Mouse (Mus musculus) heart, embryonic 12.5 days (tissue): ENCODE measurements at regions not wholly inside any gene's neighbourhood (a gene's known extent, or its start where the extent isn't known, plus 50 kb on each side); places are given as distances from the start of the nearest gene placed in this dataset.

Experiments used
- ATAC-seq: fragments of 200-750 bp; cut with Nextera tagmentation; 2 replicates; pipeline ENCODE4 v1.8.0; 2017; ENCODE audit warnings: moderate TSS enrichment, moderate library complexity; ENCODE audit not compliant: insufficient number of reproducible peaks, low FRiP score
- H3K27ac ChIP-seq: fragments of 300-500 bp; sonication (generic); 2 replicates; pipeline ENCODE4 v1.5.1; 2016; ENCODE audit warnings: mild to moderate bottlenecking, moderate library complexity; ENCODE audit not compliant: poor library complexity, severe bottlenecking
- H3K27me3 ChIP-seq: fragments of 300-500 bp; sonication (generic); replicated peaks from 2 replicates; pipeline ENCODE4 v1.6.1; 2016; ENCODE audit warnings: mild to moderate bottlenecking, moderate library complexity
- H3K36me3 ChIP-seq: fragments of 300-500 bp; sonication (generic); 2 replicates; pipeline ENCODE4 v1.6.1; 2016; ENCODE audit warnings: mild to moderate bottlenecking, moderate library complexity
- H3K4me1 ChIP-seq: fragments of 300-500 bp; sonication (generic); replicated peaks from 2 replicates; pipeline ENCODE4 v1.6.1; 2016; ENCODE audit warnings: mild to moderate bottlenecking
- H3K4me2 ChIP-seq: fragments of 300-500 bp; sonication (generic); 2 replicates; pipeline ENCODE4 v1.6.1; 2016; ENCODE audit warnings: mild to moderate bottlenecking, moderate library complexity
- H3K4me3 ChIP-seq: fragments of 300-500 bp; sonication (generic); 2 replicates; pipeline ENCODE4 v1.5.1; 2016; ENCODE audit warnings: mild to moderate bottlenecking
- H3K9ac ChIP-seq: fragments of 300-500 bp; sonication (generic); 2 replicates; pipeline ENCODE4 v1.6.1; 2016; ENCODE audit warnings: mild to moderate bottlenecking, moderate library complexity
- H3K9me3 ChIP-seq: fragments of 300-500 bp; sonication (generic); replicated peaks from 2 replicates; pipeline ENCODE4 v1.6.1; 2016; ENCODE audit warnings: mild to moderate bottlenecking, moderate library complexity
- WGBS: fragments of 180-500 bp; shearing (Covaris S2); methylation state at CpG from one replicate; pipeline ENCODE4 v1.1.7; 2016; 5-methylcytosine and 5-hydroxymethylcytosine counted together

- 45% methylated on average over 3 of the region's 3 CpGs for whole genome bisulfite sequencing
- Histone ChIP-seq H3K27me3 (no peaks in the 10 kb centered on the region), H3K4me1 (no peaks in the 10 kb centered on the region), H3K4me3 (no peak overlapping the region), H3K4me2 (no peak overlapping the region), H3K9ac (no peak overlapping the region), H3K9me3 (no peaks in the 10 kb centered on the region), H3K36me3 (no peaks in the 10 kb centered on the region), H3K27ac (no peak overlapping the region)
- ATAC-seq = no peak
Measured at GRCm38 (mm10) chr6:140148138-140148537, 106.9 kb upstream of the Plcz1 start.

GRCm38 (mm10) chr6:140147711-140148110 is 106.5 kb upstream of the Plcz1 start:
- ATAC-seq = no peak
- no peaks in the 10 kb centered on the region for H3K27me3 ChIP-seq
- H3K4me3 ChIP-seq = no peak overlapping the region
- WGBS = 69% methylated on average over 6 of the region's 6 CpGs
- H3K4me2 ChIP-seq = no peak overlapping the region
- no peaks in the 10 kb centered on the region for H3K9me3 ChIP-seq
- H3K36me3 ChIP-seq = no peaks in the 10 kb centered on the region
- no peak overlapping the region for H3K9ac ChIP-seq
- H3K4me1 ChIP-seq = no peaks in the 10 kb centered on the region
- no peak overlapping the region for H3K27ac ChIP-seq

- ATAC-seq = no peak
- Histone ChIP-seq H3K4me1 (no peaks in the 10 kb centered on the region), H3K4me3 (no peak overlapping the region), H3K27me3 (no peaks in the 10 kb centered on the region), H3K27ac (no peak overlapping the region), H3K9ac (no peak overlapping the region), H3K4me2 (no peak overlapping the region), H3K9me3 (no peaks in the 10 kb centered on the region), H3K36me3 (no peaks in the 10 kb centered on the region)
- WGBS = 77% methylated on average over 8 of the region's 8 CpGs
Measured at GRCm38 (mm10) chr6:140133734-140134133, 92.5 kb upstream of the Plcz1 start.

- WGBS = 78% methylated on average over 7 of the region's 7 CpGs
- H3K4me3 ChIP-seq = no peak overlapping the region
- no peaks in the 10 kb centered on the region for H3K4me1 ChIP-seq
- H3K4me2 ChIP-seq = no peak overlapping the region
- no peak overlapping the region for H3K9ac ChIP-seq
- H3K27me3 ChIP-seq = no peaks in the 10 kb centered on the region
- ATAC-seq = no peak
- H3K27ac ChIP-seq = no peak overlapping the region
- H3K9me3 ChIP-seq = peaks cover 14% of the 10 kb centered on the region; the same call in 1 of the 2 replicates
- H3K36me3 ChIP-seq = no peaks in the 10 kb centered on the region
Measured at GRCm38 (mm10) chr6:140126645-140127044, 85.4 kb upstream of the Plcz1 start.

- H3K9me3 ChIP-seq = no peaks in the 10 kb centered on the region
- H3K4me3 ChIP-seq = no peak overlapping the region
- no peak overlapping the region for H3K4me2 ChIP-seq
- H3K27me3 ChIP-seq = no peaks in the 10 kb centered on the region
- H3K27ac ChIP-seq = no peak overlapping the region
- WGBS = 76% methylated on average over 2 of the region's 2 CpGs
- no peaks in the 10 kb centered on the region for H3K36me3 ChIP-seq
- ATAC-seq = no peak
- no peaks in the 10 kb centered on the region for H3K4me1 ChIP-seq
- H3K9ac ChIP-seq = no peak overlapping the region
Measured at GRCm38 (mm10) chr6:140114024-140114423, 72.8 kb upstream of the Plcz1 start.

GRCm38 (mm10) chr6:140112054-140112453 is 70.8 kb upstream of the Plcz1 start:
- Histone ChIP-seq H3K4me2 (no peak overlapping the region), H3K27me3 (no peaks in the 10 kb centered on the region), H3K4me1 (no peaks in the 10 kb centered on the region), H3K9me3 (no peaks in the 10 kb centered on the region), H3K9ac (no peak overlapping the region), H3K4me3 (no peak overlapping the region), H3K36me3 (no peaks in the 10 kb centered on the region), H3K27ac (no peak overlapping the region)
- WGBS = 88% methylated on average over 10 of the region's 10 CpGs
- ATAC-seq = no peak

GRCm38 (mm10) chr6:140108083-140108482 is 66.8 kb upstream of the Plcz1 start:
- Histone ChIP-seq H3K36me3 (no peaks in the 10 kb centered on the region), H3K4me2 (no peak overlapping the region), H3K4me1 (no peaks in the 10 kb centered on the region), H3K27me3 (no peaks in the 10 kb centered on the region), H3K4me3 (no peak overlapping the region), H3K9ac (no peak overlapping the region), H3K9me3 (no peaks in the 10 kb centered on the region), H3K27ac (no peak overlapping the region)
- no peak for ATAC-seq
- 70% methylated on average over 8 of the region's 8 CpGs for WGBS

GRCm38 (mm10) chr6:140107628-140108027 is 66.4 kb upstream of the Plcz1 start:
- Histone ChIP-seq H3K9me3 (no peaks in the 10 kb centered on the region), H3K27me3 (no peaks in the 10 kb centered on the region), H3K4me2 (no peak overlapping the region), H3K36me3 (no peaks in the 10 kb centered on the region), H3K4me3 (no peak overlapping the region), H3K27ac (no peak overlapping the region), H3K4me1 (no peaks in the 10 kb centered on the region), H3K9ac (no peak overlapping the region)
- no peak for ATAC-seq
- 72% methylated on average over 16 of the region's 16 CpGs for WGBS

GRCm38 (mm10) chr6:140106141-140106540 is 64.9 kb upstream of the Plcz1 start:
- no peaks in the 10 kb centered on the region for H3K27me3 ChIP-seq
- H3K4me3 ChIP-seq = no peak overlapping the region
- no peak overlapping the region for H3K27ac ChIP-seq
- H3K9ac ChIP-seq = no peak overlapping the region
- H3K4me2 ChIP-seq = no peak overlapping the region
- ATAC-seq = no peak
- WGBS = 82% methylated on average over 5 of the region's 5 CpGs
- no peaks in the 10 kb centered on the region for H3K4me1 ChIP-seq
- no peaks in the 10 kb centered on the region for H3K9me3 ChIP-seq
- no peaks in the 10 kb centered on the region for H3K36me3 ChIP-seq

- no peaks in the 10 kb centered on the region for H3K27me3 ChIP-seq
- H3K27ac ChIP-seq = no peak overlapping the region
- H3K4me3 ChIP-seq = no peak overlapping the region
- H3K36me3 ChIP-seq = no peaks in the 10 kb centered on the region
- 47% methylated on average over 6 of the region's 6 CpGs for WGBS
- no peaks in the 10 kb centered on the region for H3K9me3 ChIP-seq
- no peak for ATAC-seq
- no peaks in the 10 kb centered on the region for H3K4me1 ChIP-seq
- no peak overlapping the region for H3K4me2 ChIP-seq
- no peak overlapping the region for H3K9ac ChIP-seq
Measured at GRCm38 (mm10) chr6:140102043-140102442, 60.8 kb upstream of the Plcz1 start.

GRCm38 (mm10) chr6:140095416-140095815 is 54.2 kb upstream of the Plcz1 start:
- Histone ChIP-seq H3K36me3 (no peaks in the 10 kb centered on the region), H3K4me2 (peak overlapping the region; percentile 39), H3K4me1 (peaks cover 8% of the 10 kb centered on the region), H3K9ac (no peak overlapping the region), H3K27me3 (no peaks in the 10 kb centered on the region), H3K27ac (peak overlapping the region; percentile 80), H3K4me3 (no peak overlapping the region), H3K9me3 (no peaks in the 10 kb centered on the region)
- 30% methylated on average over 10 of the region's 10 CpGs for WGBS
- peak; percentile 84 for ATAC-seq
